Mouse (Mus musculus) limb, embryonic 15.5 days (tissue): ENCODE results near the gene Pon3. TPM values are rescaled to one million over a fixed set of nuclear protein-coding genes. Genes with fewer than 3 reads are reported as not detected.

Experiments used
- ATAC-seq: fragments of 200-750 bp; cut with Nextera tagmentation; 2 replicates; pipeline ENCODE4 v1.8.0; 2017; ENCODE audit warnings: low read depth, moderate TSS enrichment; ENCODE audit not compliant: insufficient number of reproducible peaks, low FRiP score, low TSS enrichment
- H3K27ac ChIP-seq: fragments of 300-500 bp; sonication (generic); 2 replicates; pipeline ENCODE4 v1.5.1; 2015; ENCODE audit warnings: moderate library complexity, mild to moderate bottlenecking, inconsistent platforms
- H3K27me3 ChIP-seq: fragments of 300-500 bp; sonication (generic); 2 replicates; pipeline ENCODE4 v1.6.1; 2015; ENCODE audit warnings: inconsistent platforms
- H3K36me3 ChIP-seq: fragments of 300-500 bp; sonication (generic); 2 replicates; pipeline ENCODE4 v1.6.1; 2015; ENCODE audit warnings: inconsistent platforms
- H3K4me1 ChIP-seq: fragments of 300-500 bp; sonication (generic); 2 replicates; pipeline ENCODE4 v1.6.1; 2015; ENCODE audit warnings: inconsistent platforms
- H3K4me2 ChIP-seq: fragments of 300-500 bp; sonication (generic); 2 replicates; pipeline ENCODE4 v1.6.1; 2015; ENCODE audit warnings: mild to moderate bottlenecking, inconsistent platforms
- H3K4me3 ChIP-seq: fragments of 300-500 bp; sonication (generic); 2 replicates; pipeline ENCODE4 v1.5.1; 2015; ENCODE audit warnings: mild to moderate bottlenecking, inconsistent platforms
- H3K9ac ChIP-seq: fragments of 300-500 bp; sonication (generic); 2 replicates; pipeline ENCODE4 v1.6.1; 2015; ENCODE audit warnings: inconsistent platforms
- H3K9me3 ChIP-seq: fragments of 300-500 bp; sonication (generic); 2 replicates; pipeline ENCODE4 v1.6.1; 2016; ENCODE audit warnings: inconsistent platforms
- WGBS: fragments of 180-500 bp; shearing (Covaris S2); methylation state at CpG from one replicate; pipeline ENCODE4 v1.1.7; 2015; 5-methylcytosine and 5-hydroxymethylcytosine counted together
- polyA plus RNA-seq: library from polyadenylated mRNA; unstranded; fragments of >200 nt; fragmentation: Nextera tagmentation; extraction: Ambion mirVana; gene quantifications from 2 replicates; pipeline ENCODE4 v1.2.1, GENCODE M21; 2015

Gene Pon3
- polyA plus RNA-seq, 1 experiment from 2014 or later: 10.1 TPM

- no peak overlapping the region for H3K4me2 ChIP-seq
- WGBS: 75% methylated on average over 2 of the region's 2 CpGs
Measured at GRCm38 (mm10) chr6:5287392-5287791, 31.3 kb upstream of the Pon3 start.

GRCm38 (mm10) chr6:5282418-5282817 lies 26.3 kb upstream of the Pon3 start:
- WGBS: 83% methylated on average over 7 of the region's 7 CpGs
- Histone ChIP-seq H3K4me1 (no peaks in the 10 kb centered on the region), H3K27ac (no peak overlapping the region), H3K9ac (no peak overlapping the region), H3K4me2 (no peak overlapping the region), H3K4me3 (no peak overlapping the region), H3K9me3 (no peaks in the 10 kb centered on the region), H3K27me3 (no peaks in the 10 kb centered on the region), H3K36me3 (no peaks in the 10 kb centered on the region)
- no peak for ATAC-seq

More at GRCm38 (mm10) chr6:5287392-5287791, 31.3 kb upstream of the Pon3 start:
- H3K4me1 ChIP-seq: peaks cover 9% of the 10 kb centered on the region; the same call in 1 of the 2 replicates
- H3K9me3 ChIP-seq: no peaks in the 10 kb centered on the region
- no peaks in the 10 kb centered on the region for H3K27me3 ChIP-seq
- H3K27ac ChIP-seq: no peak overlapping the region
- no peak for ATAC-seq
- H3K9ac ChIP-seq: no peak overlapping the region
- no peak overlapping the region for H3K4me3 ChIP-seq
- H3K36me3 ChIP-seq: no peaks in the 10 kb centered on the region

GRCm38 (mm10) chr6:5280576-5281305 lies 24.7 kb upstream of the Pon3 start:
- Histone ChIP-seq H3K4me1 (no peaks in the 10 kb centered on the region), H3K4me3 (no peak overlapping the region), H3K36me3 (0 out of 2 replicates have a peak, but pooled peaks cover 2% of the 10 kb centered on the region), H3K4me2 (no peak overlapping the region), H3K9me3 (no peaks in the 10 kb centered on the region), H3K27me3 (no peaks in the 10 kb centered on the region), H3K27ac (no peak overlapping the region), H3K9ac (no peak overlapping the region)
- no peak for ATAC-seq
- WGBS: 42% methylated on average over 6 of the region's 6 CpGs

GRCm38 (mm10) chr6:5277972-5278371 lies 21.9 kb upstream of the Pon3 start:
- Histone ChIP-seq H3K27ac (no peak overlapping the region), H3K4me2 (no peak overlapping the region), H3K27me3 (no peaks in the 10 kb centered on the region), H3K4me3 (no peak overlapping the region), H3K4me1 (no peaks in the 10 kb centered on the region), H3K36me3 (peaks cover 7% of the 10 kb centered on the region; the same call in 1 of the 2 replicates), H3K9ac (no peak overlapping the region), H3K9me3 (no peaks in the 10 kb centered on the region)
- ATAC-seq: no peak
- WGBS: 69% methylated on average over 5 of the region's 5 CpGs

GRCm38 (mm10) chr6:5269641-5270040 lies 13.6 kb upstream of the Pon3 start:
- Histone ChIP-seq H3K4me2 (no peak overlapping the region), H3K4me1 (no peaks in the 10 kb centered on the region), H3K9ac (no peak overlapping the region), H3K27me3 (no peaks in the 10 kb centered on the region), H3K4me3 (no peak overlapping the region), H3K9me3 (no peaks in the 10 kb centered on the region), H3K27ac (no peak overlapping the region), H3K36me3 (peaks cover 16% of the 10 kb centered on the region)
- WGBS: 66% methylated on average over 6 of the region's 6 CpGs
- no peak for ATAC-seq

GRCm38 (mm10) chr6:5264793-5265192 lies 8.7 kb upstream of the Pon3 start:
- ATAC-seq: no peak
- no peak overlapping the region for H3K4me2 ChIP-seq
- 79% methylated on average over 8 of the region's 8 CpGs for WGBS

GRCm38 (mm10) chr6:5263250-5263999 lies 7.3 kb upstream of the Pon3 start:
- no peak overlapping the region for H3K9ac ChIP-seq
- H3K4me3 ChIP-seq: no peak overlapping the region
- WGBS: 70% methylated on average over 8 of the region's 8 CpGs
- ATAC-seq: no peak
- H3K36me3 ChIP-seq: peaks cover 6% of the 10 kb centered on the region
- H3K9me3 ChIP-seq: no peaks in the 10 kb centered on the region
- no peak overlapping the region for H3K4me2 ChIP-seq
- no peak overlapping the region for H3K27ac ChIP-seq
- no peaks in the 10 kb centered on the region for H3K27me3 ChIP-seq
- H3K4me1 ChIP-seq: no peaks in the 10 kb centered on the region

More at GRCm38 (mm10) chr6:5264793-5265192, 8.7 kb upstream of the Pon3 start:
- Histone ChIP-seq H3K36me3 (peaks cover 6% of the 10 kb centered on the region), H3K9me3 (no peaks in the 10 kb centered on the region), H3K27ac (no peak overlapping the region), H3K9ac (no peak overlapping the region), H3K4me1 (no peaks in the 10 kb centered on the region), H3K27me3 (no peaks in the 10 kb centered on the region), H3K4me3 (no peak overlapping the region)

- H3K36me3 ChIP-seq: peaks cover 3% of the 10 kb centered on the region; the same call in 1 of the 2 replicates
Measured at GRCm38 (mm10) chr6:5262322-5263249, 6.5 kb upstream of the Pon3 start.

GRCm38 (mm10) chr6:5255291-5255690 lies 795 bp downstream of the Pon3 start:
- Histone ChIP-seq H3K27me3 (no peaks in the 10 kb centered on the region), H3K4me3 (peak overlapping the region; percentile 42), H3K4me1 (peaks cover 9% of the 10 kb centered on the region), H3K9ac (0 out of 2 replicates have a peak overlapping the region, but pooled peaks have one; percentile 21), H3K9me3 (no peaks in the 10 kb centered on the region), H3K4me2 (peak overlapping the region; percentile 56), H3K27ac (no peak overlapping the region), H3K36me3 (no peaks in the 10 kb centered on the region)
- 54% methylated on average over 6 of the region's 6 CpGs for WGBS
- ATAC-seq: no peak

More at GRCm38 (mm10) chr6:5262322-5263249, 6.5 kb upstream of the Pon3 start:
- Histone ChIP-seq H3K9me3 (no peaks in the 10 kb centered on the region), H3K4me2 (no peak overlapping the region), H3K27me3 (no peaks in the 10 kb centered on the region), H3K9ac (no peak overlapping the region), H3K27ac (no peak overlapping the region), H3K4me1 (no peaks in the 10 kb centered on the region), H3K4me3 (no peak overlapping the region)
- 78% methylated on average over 9 of the region's 10 CpGs for WGBS
- no peak for ATAC-seq

GRCm38 (mm10) chr6:5254869-5255268 lies 1.2 kb downstream of the Pon3 start:
- Histone ChIP-seq H3K27ac (no peak overlapping the region), H3K4me1 (peaks cover 9% of the 10 kb centered on the region), H3K9me3 (no peaks in the 10 kb centered on the region), H3K36me3 (no peaks in the 10 kb centered on the region), H3K27me3 (no peaks in the 10 kb centered on the region), H3K4me3 (no peak overlapping the region), H3K4me2 (no peak overlapping the region), H3K9ac (no peak overlapping the region)
- no peak for ATAC-seq
- 90% methylated on average over 2 of the region's 2 CpGs for WGBS

GRCm38 (mm10) chr6:5245926-5246325 lies 10.2 kb downstream of the Pon3 start:
- H3K36me3 ChIP-seq: no peaks in the 10 kb centered on the region
- H3K9ac ChIP-seq: no peak overlapping the region
- H3K4me3 ChIP-seq: no peak overlapping the region
- H3K27ac ChIP-seq: no peak overlapping the region
- no peak for ATAC-seq
- 81% methylated on average over 6 of the region's 6 CpGs for WGBS
- H3K4me2 ChIP-seq: no peak overlapping the region
- no peaks in the 10 kb centered on the region for H3K27me3 ChIP-seq
- H3K9me3 ChIP-seq: no peaks in the 10 kb centered on the region
- H3K4me1 ChIP-seq: no peaks in the 10 kb centered on the region
